Mouse (Mus musculus): Measurements from ENCODE around the gene Hspb3. TPM values are rescaled to one million over a fixed set of nuclear protein-coding genes. Genes with fewer than 3 reads are reported as not detected.

The Hspb3 gene
- 97.9 and 108 TPM in 2 replicates for polyA plus RNA-seq (2015; fragmentation: Nextera tagmentation; extraction: Ambion mirVana)

GRCm38 (mm10) chr13:113663151-113663779 is at the start of gene Hspb3:
Gene Hspb3, minus strand, starts transcription at chr13:113663676.

DNA sequence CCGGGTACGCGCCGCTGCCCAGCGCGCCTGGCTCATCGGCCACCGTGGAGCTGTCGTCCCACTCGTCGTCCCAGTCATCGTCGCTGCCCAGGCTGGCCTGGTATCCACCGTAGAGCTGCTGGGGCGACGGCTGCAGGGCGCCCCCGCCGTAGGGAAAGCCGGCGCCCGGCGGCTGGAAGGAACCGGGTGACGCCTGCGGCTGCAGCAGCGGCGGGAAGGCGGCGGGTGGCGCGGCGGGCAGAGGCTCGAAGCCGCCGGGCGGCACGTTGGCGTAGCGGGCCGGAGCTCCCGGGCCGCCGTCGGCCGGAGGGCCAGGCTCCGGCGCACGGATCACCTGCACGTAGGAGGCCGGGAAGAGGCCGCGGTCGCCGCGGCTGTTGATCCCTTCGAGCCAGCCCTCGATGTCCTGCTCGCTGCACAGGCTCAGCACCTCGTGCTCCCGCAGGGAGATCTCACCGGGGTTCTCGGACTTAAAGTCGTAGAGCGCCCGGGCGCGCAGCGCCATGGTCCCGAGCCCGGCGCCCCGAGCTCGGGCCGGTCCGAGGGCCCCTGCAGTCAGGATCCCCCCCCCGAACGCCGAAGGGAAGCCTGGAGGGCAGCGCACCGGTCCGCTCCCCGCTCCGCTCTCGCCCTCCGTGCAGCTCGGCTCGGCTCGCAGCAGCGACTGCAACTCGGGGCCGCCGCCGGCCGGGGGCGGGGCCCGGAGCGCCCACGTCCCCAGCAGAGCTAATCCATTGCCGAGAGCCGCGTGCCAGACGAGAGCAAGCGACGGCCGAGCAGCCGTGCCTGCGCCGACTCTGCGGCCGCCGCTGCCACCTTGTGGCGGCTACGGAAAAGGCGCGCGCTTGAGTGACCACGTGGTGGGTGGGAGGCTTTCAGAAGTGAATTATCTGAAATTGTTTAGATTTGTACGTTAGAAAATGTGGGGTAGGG is 45.3 kb downstream of the Hspb3 start, which contains the start of gene Snx18:
Gene Snx18 (minus strand): TSS at position 674 of the 933 bp plus-strand sequence.

Other genes with a start within 250 kb of the Hspb3 start
- gene Snx18, start 45.1 kb downstream of the Hspb3 start, polyA plus RNA-seq (2015; fragmentation: Nextera tagmentation; extraction: Ambion mirVana) = 10.1 and 12.3 TPM in 2 replicates
- 3.3 and 4.0 TPM in 2 replicates for gene Arl15, start 130.8 kb upstream of the Hspb3 start, polyA plus RNA-seq (2015; fragmentation: Nextera tagmentation; extraction: Ambion mirVana)

Measured in skeletal muscle tissue, postnatal 0 days (tissue).